Mouse (Mus musculus): ENCODE measurements at regions not wholly inside any gene's neighbourhood (a gene's known extent, or its start where the extent isn't known, plus 50 kb on each side); places are given as distances from the start of the nearest gene placed in this dataset.

- DNase-seq (ENCODE audit: low read depth, low spot score), result no peak
Measured at GRCm38 (mm10) chr4:12425507-12425906, 253.7 kb upstream of the Fam92a start.

DNA sequence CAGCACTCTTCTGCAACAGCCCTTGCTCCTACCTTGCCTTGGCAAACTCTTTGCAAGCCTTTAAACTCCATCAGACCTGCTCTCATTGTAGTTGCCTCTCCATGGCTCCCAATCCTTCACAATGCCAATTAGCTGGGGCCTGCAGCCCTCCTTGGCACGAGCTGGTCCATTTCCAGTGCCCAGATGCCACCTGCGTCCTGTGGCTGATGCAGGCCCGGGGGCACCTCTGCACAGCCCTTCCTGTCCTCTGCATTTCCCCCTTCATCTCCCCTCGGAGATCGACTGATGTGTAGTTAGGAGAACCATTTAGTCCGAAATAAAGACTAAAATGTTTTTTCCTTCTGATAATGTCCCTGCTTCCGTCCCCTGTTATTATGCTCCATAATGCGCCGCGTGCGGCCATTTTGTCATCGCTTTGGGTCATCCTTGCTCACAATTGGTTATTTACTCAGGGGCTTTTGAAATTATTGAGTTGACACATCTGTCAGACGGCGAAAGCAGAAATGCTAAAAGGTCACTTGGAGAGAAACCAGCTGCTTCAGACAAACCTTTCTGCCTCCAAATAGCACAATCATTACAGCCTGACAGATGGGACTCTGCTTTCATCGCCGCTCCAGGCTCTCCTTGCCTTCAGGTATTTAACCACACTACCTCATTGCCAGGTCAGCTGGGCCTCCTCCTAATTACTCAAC, 250.0 kb upstream of the Fam92a start:
- no peak for DNase-seq (ENCODE audit: low read depth, low spot score)

- DNase-seq (ENCODE audit: low read depth, low spot score), result no peak
Measured at GRCm38 (mm10) chr4:12418086-12418485, 246.3 kb upstream of the Fam92a start.

DNA sequence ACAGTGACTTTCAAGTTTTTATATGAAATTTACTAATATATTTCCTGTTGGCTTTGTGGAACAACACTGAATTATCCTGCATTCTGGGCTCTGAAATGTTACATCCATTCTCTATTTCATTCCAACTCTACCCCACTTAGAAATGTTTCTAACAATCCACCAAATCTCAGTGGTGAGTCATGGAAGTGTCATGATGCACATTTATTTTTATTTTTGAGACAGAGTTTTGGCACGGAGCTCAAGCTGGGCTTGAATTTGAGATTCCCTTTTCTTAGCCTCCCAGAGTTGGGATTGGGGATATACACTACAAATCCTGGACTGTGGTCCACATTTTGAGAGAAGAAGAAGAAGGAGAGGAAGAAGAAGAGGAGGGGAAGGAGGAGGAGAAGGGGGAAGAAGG, 223.5 kb upstream of the Fam92a start:
- DNase-seq (ENCODE audit: low read depth, low spot score), result no peak

GRCm38 (mm10) chr4:12376797-12377570, 205.2 kb upstream of the Fam92a start:
- no peak for DNase-seq (ENCODE audit: low read depth, low spot score)

DNA sequence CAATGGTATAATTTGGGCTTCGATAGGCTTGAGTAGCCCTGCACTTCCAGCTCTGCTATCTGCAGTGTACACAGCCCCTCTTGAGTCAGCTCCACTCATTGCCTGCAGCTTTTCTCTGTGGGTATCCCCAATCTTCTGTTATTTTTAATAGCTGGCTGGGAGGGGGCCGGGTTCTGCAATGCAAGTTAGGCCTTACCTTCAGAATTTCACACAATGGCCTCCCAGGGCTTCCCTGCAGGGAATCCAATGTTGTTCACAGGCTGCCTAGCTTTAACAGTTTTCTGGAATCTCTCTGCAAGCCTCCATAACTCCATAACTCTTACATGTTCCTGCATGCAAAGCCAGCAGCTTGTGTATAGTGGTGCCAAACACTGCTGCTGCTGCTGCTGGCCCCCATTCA, 197.7 kb upstream of the Fam92a start:
- DNase-seq (ENCODE audit: low read depth, low spot score), result no peak

DNA sequence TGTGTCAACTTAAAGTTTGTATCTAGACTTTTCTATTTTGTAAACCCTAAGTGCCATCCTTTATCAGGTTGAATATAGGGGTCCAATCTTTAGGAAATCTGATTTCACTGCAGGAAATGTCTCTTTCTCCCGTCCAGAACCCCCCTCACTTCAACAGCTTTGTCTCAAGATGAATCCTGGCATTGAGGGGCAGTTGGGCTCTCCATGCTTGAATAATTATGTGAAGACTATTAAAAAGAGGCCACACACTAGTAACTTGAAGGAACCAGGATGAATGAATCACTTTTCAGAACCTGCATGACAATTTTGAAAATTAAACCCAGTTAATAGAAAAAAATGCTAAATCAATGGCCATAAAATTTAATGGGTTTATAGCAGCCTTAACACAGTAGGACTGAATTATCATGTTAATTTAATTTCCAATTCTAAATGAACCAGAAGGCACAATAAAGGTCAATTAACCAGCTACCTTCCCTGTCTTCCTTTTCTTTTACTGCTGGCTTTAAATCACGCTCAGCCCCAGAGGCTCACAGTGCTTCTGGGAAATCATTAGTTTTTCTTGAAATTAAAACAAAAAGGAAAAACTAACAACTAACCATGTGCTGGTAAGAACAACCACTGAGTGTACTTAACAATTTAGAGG, 185.3 kb upstream of the Fam92a start:
- no peak for DNase-seq (ENCODE audit: low read depth, low spot score)

DNA sequence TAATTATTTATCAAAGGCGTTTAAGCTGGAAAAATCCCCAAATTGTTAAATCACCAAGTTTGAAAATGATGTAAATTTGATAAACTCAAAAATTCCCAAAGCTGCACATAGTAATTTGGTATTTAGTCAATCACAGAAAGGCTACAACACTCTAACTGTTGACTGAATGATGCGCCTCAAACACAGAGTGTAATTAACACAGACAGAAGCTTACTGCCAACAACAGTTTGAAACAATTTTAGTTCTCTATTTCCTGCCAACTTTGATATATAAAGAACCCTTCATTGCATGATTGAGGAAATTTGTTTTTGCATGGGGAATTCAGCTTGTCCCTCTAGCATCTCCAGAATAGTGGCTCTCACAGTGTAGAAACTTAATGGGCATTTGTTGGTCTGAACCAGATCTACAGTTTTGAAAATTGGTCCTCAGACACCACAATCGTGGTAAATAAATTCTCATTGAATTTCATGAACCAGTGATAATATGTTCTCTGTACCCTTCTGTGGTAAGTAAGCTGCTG, 181.6 kb upstream of the Fam92a start:
- DNase-seq (ENCODE audit: low read depth, low spot score), result no peak

DNA sequence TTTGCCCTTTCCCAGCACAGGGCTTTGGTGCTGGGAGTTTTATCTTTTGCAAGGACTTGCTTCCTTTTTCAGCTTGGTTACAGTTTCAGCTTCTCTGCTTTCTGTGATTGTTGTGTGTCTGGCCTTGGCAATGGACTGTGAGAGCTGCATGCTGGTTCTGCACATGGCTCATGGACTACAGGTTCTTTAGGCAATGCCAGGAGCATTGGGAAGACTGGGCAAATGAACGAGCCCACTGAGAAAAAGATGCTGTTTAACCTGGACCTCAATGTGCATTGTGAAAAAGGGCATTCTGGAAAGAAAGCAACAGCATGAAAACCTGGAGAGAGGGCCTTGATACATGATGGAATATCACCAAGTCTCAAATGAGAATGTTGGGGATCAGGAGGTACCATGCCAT, 167.4 kb upstream of the Fam92a start:
- DNase-seq (ENCODE audit: low read depth, low spot score), result no peak

DNA sequence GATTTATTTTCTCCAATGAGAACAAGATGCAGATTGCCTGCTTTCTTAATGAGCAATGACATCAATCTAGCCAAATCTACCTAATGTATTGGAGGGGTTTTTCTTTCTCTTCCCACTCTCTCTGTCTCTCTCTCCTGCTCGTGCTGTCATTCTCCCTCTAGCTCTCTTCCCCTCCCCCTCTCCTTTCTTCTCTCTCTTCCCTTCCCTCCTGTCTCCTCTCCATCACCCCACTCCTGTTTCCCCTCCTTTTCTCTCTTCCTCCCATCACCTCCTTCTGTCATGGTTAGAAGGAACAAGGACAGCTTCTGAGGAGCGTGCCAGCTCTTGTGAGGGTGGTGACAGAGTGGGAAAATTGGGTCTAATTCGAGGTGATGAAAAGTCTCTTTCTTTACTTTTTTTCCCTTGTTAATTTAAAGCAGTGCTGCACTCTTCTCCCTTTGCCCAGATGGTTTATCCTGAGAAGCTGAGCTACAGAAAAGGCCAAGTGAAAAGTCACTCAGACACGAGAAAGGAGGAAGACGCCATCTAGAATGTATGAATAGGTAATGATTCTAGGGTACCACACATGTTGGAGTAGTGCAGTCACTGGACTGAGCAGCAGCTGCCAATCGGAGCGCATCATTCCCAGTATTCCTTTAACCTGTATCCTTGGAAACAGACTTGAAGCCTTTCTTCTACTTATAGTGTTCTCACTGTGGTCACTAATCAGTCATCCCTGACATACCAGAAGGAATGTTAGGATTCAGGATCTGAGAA, 163.2 kb upstream of the Fam92a start:
- no peak for DNase-seq (ENCODE audit: low read depth, low spot score)

- DNase-seq (ENCODE audit: low read depth, low spot score), result no peak
Measured at GRCm38 (mm10) chr4:12334429-12334828, 162.6 kb upstream of the Fam92a start.

DNA sequence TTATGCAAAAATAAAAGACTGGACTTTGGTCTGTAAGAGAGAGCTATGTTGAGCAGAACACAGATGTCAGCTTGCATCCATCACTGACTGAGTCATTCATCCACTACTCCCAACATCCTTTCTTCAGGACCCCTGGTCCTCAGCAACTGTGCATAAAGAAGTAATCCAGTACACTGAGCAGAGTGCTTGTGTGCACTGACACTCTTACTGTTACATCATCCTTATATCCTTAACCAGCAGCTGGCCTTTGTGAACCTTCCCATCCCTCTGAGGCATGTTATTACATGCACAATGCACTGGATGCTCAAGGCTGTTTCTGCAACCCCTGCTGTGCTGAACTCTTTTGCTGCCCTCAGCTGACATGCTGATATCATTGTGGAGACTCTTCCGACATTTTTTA, 144.2 kb upstream of the Fam92a start:
- no peak for DNase-seq (ENCODE audit: low read depth, low spot score)

DNA sequence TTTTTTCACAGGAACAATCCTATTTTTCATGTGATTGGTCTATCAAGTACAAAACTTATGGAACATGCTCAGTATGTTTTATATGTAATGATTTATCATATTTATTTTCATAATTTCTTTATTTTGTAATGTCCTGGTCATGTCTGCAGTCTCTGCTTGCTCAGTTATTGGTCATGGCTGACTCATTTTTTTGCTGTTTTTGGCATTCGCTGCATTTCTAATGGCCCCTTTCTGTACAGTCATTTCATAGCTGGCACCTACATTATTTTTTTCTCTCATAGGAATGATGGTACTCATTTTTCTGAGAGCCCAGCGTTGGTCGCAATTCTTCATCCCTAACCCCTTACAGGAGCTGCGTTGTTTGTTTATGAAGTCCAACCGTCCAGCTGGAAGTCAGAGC, 136.5 kb upstream of the Fam92a start:
- DNase-seq (ENCODE audit: low read depth, low spot score), result no peak

GRCm38 (mm10) chr4:12306618-12307565, 135.1 kb upstream of the Fam92a start:
- DNase-seq (ENCODE audit: low read depth, low spot score), result no peak

- no peak for DNase-seq (ENCODE audit: low read depth, low spot score)
Measured at GRCm38 (mm10) chr4:12287079-12287686, 115.4 kb upstream of the Fam92a start.

DNA sequence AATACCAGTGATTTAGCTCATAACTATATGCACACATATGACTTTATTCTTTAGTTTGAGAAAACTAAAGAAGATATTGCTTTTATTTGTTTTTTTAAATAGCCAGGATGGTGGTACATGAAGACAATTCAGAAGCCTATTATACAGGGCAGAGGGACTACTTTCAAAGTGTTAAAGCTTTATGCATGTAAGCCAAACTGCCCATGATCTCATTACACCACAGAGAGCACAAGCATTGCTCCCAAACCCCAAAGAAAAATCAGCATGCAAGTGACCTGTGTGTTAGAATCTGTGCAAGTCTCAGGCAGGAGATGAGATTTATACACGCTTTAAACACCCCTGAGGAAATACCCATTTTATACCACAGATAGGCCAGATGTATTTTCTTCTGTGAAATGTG, 114.6 kb upstream of the Fam92a start:
- DNase-seq (ENCODE audit: low read depth, low spot score), result no peak

GRCm38 (mm10) chr4:12285983-12286382, 114.2 kb upstream of the Fam92a start:
- no peak for DNase-seq (ENCODE audit: low read depth, low spot score)

DNA sequence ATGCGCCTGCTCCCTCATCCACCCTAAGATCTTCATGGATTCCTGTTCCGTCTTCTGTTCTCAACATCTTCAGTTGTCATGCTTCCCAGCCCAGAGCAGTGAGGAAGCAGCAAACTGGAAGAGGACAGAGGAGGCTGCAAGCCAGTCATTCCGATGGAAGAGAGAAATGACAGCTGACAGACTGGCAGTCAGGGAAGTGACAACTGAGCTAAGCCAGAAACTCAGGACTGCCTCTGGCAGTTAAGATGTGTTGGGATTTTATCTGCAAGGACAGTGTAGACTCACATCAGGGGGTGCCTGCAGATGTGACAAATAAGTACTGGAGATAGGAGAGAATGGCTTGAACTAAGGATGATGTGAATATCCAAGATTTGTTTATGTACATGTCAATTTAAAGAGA, 106.1 kb upstream of the Fam92a start:
- DNase-seq (ENCODE audit: low read depth, low spot score), result no peak

DNA sequence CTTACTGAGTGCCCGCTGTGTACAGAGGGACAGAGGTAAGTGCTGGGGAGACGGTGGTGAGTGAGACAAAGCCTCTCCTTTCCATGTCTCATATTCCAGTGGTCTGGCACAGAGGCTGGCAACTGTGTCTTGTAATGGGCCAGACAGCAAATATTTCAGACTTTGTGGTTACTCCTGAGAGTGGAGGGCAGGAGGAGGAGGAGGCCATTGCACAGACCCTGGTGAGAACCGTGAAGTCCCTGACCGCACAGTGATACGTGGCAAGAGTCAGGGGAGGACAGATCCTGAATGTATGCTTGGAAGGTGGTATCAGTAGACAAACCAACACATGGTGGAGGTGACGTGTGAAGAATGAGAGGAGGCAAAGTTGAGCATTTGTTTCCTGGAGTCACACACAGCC, 101.6 kb upstream of the Fam92a start:
- no peak for DNase-seq (ENCODE audit: low read depth, low spot score)

GRCm38 (mm10) chr4:12272914-12273313, 101.1 kb upstream of the Fam92a start:
- no peak for DNase-seq (ENCODE audit: low read depth, low spot score)
